Mouse (Mus musculus): ENCODE measurements around the gene Zfp277. TPM values are rescaled to one million over a fixed set of nuclear protein-coding genes. Genes with fewer than 3 reads are reported as not detected.

Gene Zfp277
- polyA plus RNA-seq, 1 experiment = 2.7 TPM

- H3K27ac ChIP-seq (ENCODE audit: insufficient read depth, low read length) = no peak overlapping the region
- DNase-seq (ENCODE audit: low read depth in 1 of 2, low spot score in 2 of 2) = no peak
- no peak overlapping the region for H3K4me3 ChIP-seq (ENCODE audit: extremely low read depth, insufficient read depth, insufficient read length)
- 85% methylated on average over 8 of the region's 8 CpGs for WGBS
- no peak for TF ChIP-seq CTCF (IDR thresholded peaks at IDR 0.05; ENCODE audit: extremely low read depth, insufficient read depth, insufficient read length, insufficient replicate concordance)
- no peak for TF ChIP-seq POLR2A (IDR thresholded peaks at IDR 0.05; ENCODE audit: low read depth, low read length)
- H3K27me3 ChIP-seq (ENCODE audit: control insufficient read depth, insufficient read depth, low read length) = no peaks in the 10 kb centered on the region
- H3K4me1 ChIP-seq (ENCODE audit: control insufficient read depth, insufficient read depth, insufficient read length) = no peaks in the 10 kb centered on the region; the same call in 1 of the 2 replicates
- H3K36me3 ChIP-seq (ENCODE audit: control insufficient read depth, insufficient read depth, low read length) = no peaks in the 10 kb centered on the region
Measured at GRCm38 (mm10) chr12:40415312-40415925, 30.3 kb downstream of the Zfp277 start.

DNA sequence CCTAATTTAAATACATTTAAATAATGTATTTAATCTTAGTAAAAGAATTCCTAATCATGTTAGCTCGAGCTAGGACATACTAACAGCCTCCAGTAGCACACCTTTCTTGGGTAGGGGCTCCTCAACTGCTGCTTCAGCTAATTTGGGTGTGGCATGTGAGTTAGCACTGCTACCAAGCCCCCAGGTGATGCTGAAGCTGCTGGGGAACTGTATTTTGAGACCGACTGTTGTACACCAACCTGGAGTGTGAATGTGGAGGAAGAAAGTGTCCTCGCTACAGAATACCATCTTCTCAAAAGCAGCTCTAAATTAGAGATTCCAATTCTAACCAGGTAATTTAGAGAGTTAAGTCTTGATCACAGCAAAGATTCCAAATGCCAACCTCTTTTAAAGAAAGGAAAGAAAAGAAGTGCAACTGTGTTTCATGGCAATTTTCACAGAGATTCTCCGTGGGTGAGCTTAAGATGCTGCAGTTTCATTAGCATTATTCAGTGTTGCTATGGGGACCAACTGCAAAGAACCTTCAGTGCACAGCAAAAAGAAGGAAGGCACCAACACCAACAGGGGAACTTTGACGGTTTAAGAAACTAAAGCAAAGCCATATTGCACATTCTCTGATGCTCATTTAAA lies 30.9 kb downstream of the Zfp277 start:
- H3K27me3 ChIP-seq (ENCODE audit: control insufficient read depth, insufficient read depth, low read length) = no peaks in the 10 kb centered on the region
- H3K4me1 ChIP-seq (ENCODE audit: control insufficient read depth, insufficient read depth, insufficient read length) = no peaks in the 10 kb centered on the region; the same call in 1 of the 2 replicates
- H3K36me3 ChIP-seq (ENCODE audit: control insufficient read depth, insufficient read depth, low read length) = no peaks in the 10 kb centered on the region
- WGBS = 73% methylated on average over 5 of the region's 5 CpGs
- H3K27ac ChIP-seq (ENCODE audit: insufficient read depth, low read length) = no peak overlapping the region
- no peak for DNase-seq (ENCODE audit: low read depth in 1 of 2, low spot score in 2 of 2)
- H3K4me3 ChIP-seq (ENCODE audit: extremely low read depth, insufficient read depth, insufficient read length) = no peak overlapping the region
- TF ChIP-seq POLR2A (IDR thresholded peaks at IDR 0.05; ENCODE audit: low read depth, low read length) (no peak), CTCF (IDR thresholded peaks at IDR 0.05; ENCODE audit: extremely low read depth, insufficient read depth, insufficient read length, insufficient replicate concordance) (no peak)

GRCm38 (mm10) chr12:40399812-40400211 lies 45.9 kb downstream of the Zfp277 start:
- Histone ChIP-seq H3K4me3 (ENCODE audit: extremely low read depth, insufficient read depth, insufficient read length) (no peak overlapping the region), H3K27ac (ENCODE audit: insufficient read depth, low read length) (no peak overlapping the region), H3K4me1 (ENCODE audit: control insufficient read depth, insufficient read depth, insufficient read length) (no peaks in the 10 kb centered on the region), H3K27me3 (ENCODE audit: control insufficient read depth, insufficient read depth, low read length) (no peaks in the 10 kb centered on the region), H3K36me3 (ENCODE audit: control insufficient read depth, insufficient read depth, low read length) (peaks cover 2% of the 10 kb centered on the region; the same call in 1 of the 2 replicates)
- DNase-seq (ENCODE audit: low read depth in 1 of 2, low spot score in 2 of 2) = no peak
- TF ChIP-seq POLR2A (IDR thresholded peaks at IDR 0.05; ENCODE audit: low read depth, low read length) = no peak
- TF ChIP-seq CTCF (IDR thresholded peaks at IDR 0.05; ENCODE audit: extremely low read depth, insufficient read depth, insufficient read length, insufficient replicate concordance) = no peak
- WGBS = 95% methylated on average over 10 of the region's 10 CpGs

DNA sequence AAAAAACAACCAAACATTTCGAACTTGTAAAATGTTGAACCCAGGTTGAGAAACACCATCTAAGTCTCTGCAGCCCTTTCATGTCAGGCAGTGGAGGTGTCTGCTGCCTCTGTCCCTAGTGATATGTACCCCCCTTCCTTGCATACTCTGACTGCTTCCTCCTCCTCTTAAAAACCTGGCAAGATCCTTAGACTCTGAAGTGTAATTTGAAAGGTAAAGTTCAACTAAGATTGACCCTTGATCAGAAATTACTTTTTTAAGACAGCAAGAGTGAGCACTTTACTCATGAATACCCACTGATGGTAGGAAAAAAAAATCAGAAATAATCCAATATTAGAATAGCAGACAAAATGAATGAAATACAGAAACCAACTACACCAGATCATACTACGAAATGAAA lies 46.3 kb downstream of the Zfp277 start:
- no peak for DNase-seq (ENCODE audit: low read depth in 1 of 2, low spot score in 2 of 2)
- no peaks in the 10 kb centered on the region for H3K4me1 ChIP-seq (ENCODE audit: control insufficient read depth, insufficient read depth, insufficient read length)
- no peaks in the 10 kb centered on the region for H3K27me3 ChIP-seq (ENCODE audit: control insufficient read depth, insufficient read depth, low read length)
- H3K4me3 ChIP-seq (ENCODE audit: extremely low read depth, insufficient read depth, insufficient read length) = no peak overlapping the region
- no peak overlapping the region for H3K27ac ChIP-seq (ENCODE audit: insufficient read depth, low read length)
- WGBS = 93% methylated on average over 2 of the region's 2 CpGs
- TF ChIP-seq POLR2A (IDR thresholded peaks at IDR 0.05; ENCODE audit: low read depth, low read length) (no peak), CTCF (IDR thresholded peaks at IDR 0.05; ENCODE audit: extremely low read depth, insufficient read depth, insufficient read length, insufficient replicate concordance) (no peak)
- H3K36me3 ChIP-seq (ENCODE audit: control insufficient read depth, insufficient read depth, low read length) = peaks cover 2% of the 10 kb centered on the region; the same call in 1 of the 2 replicates

DNA sequence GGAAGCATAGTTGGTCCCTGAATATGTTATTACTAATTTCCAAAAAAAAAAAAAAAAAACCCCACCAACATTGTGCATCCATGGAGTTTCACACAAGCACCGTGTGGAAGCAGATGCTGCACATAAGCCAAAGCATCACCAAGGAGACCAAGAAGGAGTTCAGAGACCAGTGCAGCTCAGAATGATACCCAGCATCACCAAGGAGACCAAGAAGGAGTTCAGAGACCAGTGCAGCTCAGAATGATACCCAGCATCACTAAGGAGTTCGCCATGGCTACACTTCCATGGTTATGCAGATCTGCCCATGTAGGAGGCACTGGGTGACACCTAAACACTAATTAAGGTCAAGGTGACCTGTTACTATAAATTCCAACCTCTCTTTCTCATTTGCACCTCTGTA lies 46.8 kb downstream of the Zfp277 start:
- WGBS = 90% methylated on average over 2 of the region's 2 CpGs
- Histone ChIP-seq H3K4me3 (ENCODE audit: extremely low read depth, insufficient read depth, insufficient read length) (no peak overlapping the region), H3K36me3 (ENCODE audit: control insufficient read depth, insufficient read depth, low read length) (peaks cover 2% of the 10 kb centered on the region; the same call in 1 of the 2 replicates), H3K4me1 (ENCODE audit: control insufficient read depth, insufficient read depth, insufficient read length) (no peaks in the 10 kb centered on the region), H3K27ac (ENCODE audit: insufficient read depth, low read length) (no peak overlapping the region), H3K27me3 (ENCODE audit: control insufficient read depth, insufficient read depth, low read length) (no peaks in the 10 kb centered on the region)
- DNase-seq (ENCODE audit: low read depth in 1 of 2, low spot score in 2 of 2) = no peak
- TF ChIP-seq CTCF (IDR thresholded peaks at IDR 0.05; ENCODE audit: extremely low read depth, insufficient read depth, insufficient read length, insufficient replicate concordance) (no peak), POLR2A (IDR thresholded peaks at IDR 0.05; ENCODE audit: low read depth, low read length) (no peak)

DNA sequence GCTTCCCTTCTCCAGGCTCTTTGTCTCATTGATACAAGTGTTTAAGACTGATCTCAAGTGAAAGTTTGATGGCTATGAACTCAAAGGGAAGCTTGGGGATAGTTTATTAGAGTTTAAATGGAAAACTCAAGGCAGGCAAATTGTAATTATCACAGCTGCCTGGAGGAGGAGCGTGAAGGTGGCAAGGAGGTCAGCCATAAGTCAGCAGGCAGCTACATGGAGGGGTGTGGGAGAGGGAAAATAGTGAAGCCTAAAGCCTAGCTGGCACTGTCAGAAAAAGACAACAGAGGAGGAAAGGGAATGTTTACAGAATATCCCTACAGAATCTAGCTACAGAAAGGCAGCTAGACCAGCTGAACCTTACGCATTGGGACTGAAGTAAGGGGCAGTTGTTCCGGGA lies 52.8 kb downstream of the Zfp277 start:
- DNase-seq (ENCODE audit: low read depth in 1 of 2, low spot score in 2 of 2) = no peak
- no peaks in the 10 kb centered on the region for H3K27me3 ChIP-seq (ENCODE audit: control insufficient read depth, insufficient read depth, low read length)
- 90% methylated on average over 3 of the region's 3 CpGs for WGBS
- TF ChIP-seq CTCF (IDR thresholded peaks at IDR 0.05; ENCODE audit: extremely low read depth, insufficient read depth, insufficient read length, insufficient replicate concordance) (no peak), POLR2A (IDR thresholded peaks at IDR 0.05; ENCODE audit: low read depth, low read length) (no peak)
- no peak overlapping the region for H3K27ac ChIP-seq (ENCODE audit: insufficient read depth, low read length)
- no peak overlapping the region for H3K4me3 ChIP-seq (ENCODE audit: extremely low read depth, insufficient read depth, insufficient read length)
- no peaks in the 10 kb centered on the region for H3K36me3 ChIP-seq (ENCODE audit: control insufficient read depth, insufficient read depth, low read length)
- no peaks in the 10 kb centered on the region for H3K4me1 ChIP-seq (ENCODE audit: control insufficient read depth, insufficient read depth, insufficient read length)

- no peaks in the 10 kb centered on the region for H3K27me3 ChIP-seq (ENCODE audit: control insufficient read depth, insufficient read depth, low read length)
- WGBS = 91% methylated on average over 1 of the region's 1 CpGs
- H3K4me3 ChIP-seq (ENCODE audit: extremely low read depth, insufficient read depth, insufficient read length) = no peak overlapping the region
- H3K36me3 ChIP-seq (ENCODE audit: control insufficient read depth, insufficient read depth, low read length) = no peaks in the 10 kb centered on the region
- H3K27ac ChIP-seq (ENCODE audit: insufficient read depth, low read length) = no peak overlapping the region
- TF ChIP-seq CTCF (IDR thresholded peaks at IDR 0.05; ENCODE audit: extremely low read depth, insufficient read depth, insufficient read length, insufficient replicate concordance) (no peak), POLR2A (IDR thresholded peaks at IDR 0.05; ENCODE audit: low read depth, low read length) (no peak)
- DNase-seq (ENCODE audit: low read depth in 1 of 2, low spot score in 2 of 2) = no peak
- no peaks in the 10 kb centered on the region for H3K4me1 ChIP-seq (ENCODE audit: control insufficient read depth, insufficient read depth, insufficient read length)
Measured at GRCm38 (mm10) chr12:40391262-40391661, 54.4 kb downstream of the Zfp277 start.
